Mouse (Mus musculus): ENCODE measurements at regions not wholly inside any gene's neighbourhood (a gene's known extent, or its start where the extent isn't known, plus 50 kb on each side); places are given as distances from the start of the nearest gene placed in this dataset.
A peak's percentile ranks its signal among the peaks of the same experiment; 100 is the strongest.

DNA sequence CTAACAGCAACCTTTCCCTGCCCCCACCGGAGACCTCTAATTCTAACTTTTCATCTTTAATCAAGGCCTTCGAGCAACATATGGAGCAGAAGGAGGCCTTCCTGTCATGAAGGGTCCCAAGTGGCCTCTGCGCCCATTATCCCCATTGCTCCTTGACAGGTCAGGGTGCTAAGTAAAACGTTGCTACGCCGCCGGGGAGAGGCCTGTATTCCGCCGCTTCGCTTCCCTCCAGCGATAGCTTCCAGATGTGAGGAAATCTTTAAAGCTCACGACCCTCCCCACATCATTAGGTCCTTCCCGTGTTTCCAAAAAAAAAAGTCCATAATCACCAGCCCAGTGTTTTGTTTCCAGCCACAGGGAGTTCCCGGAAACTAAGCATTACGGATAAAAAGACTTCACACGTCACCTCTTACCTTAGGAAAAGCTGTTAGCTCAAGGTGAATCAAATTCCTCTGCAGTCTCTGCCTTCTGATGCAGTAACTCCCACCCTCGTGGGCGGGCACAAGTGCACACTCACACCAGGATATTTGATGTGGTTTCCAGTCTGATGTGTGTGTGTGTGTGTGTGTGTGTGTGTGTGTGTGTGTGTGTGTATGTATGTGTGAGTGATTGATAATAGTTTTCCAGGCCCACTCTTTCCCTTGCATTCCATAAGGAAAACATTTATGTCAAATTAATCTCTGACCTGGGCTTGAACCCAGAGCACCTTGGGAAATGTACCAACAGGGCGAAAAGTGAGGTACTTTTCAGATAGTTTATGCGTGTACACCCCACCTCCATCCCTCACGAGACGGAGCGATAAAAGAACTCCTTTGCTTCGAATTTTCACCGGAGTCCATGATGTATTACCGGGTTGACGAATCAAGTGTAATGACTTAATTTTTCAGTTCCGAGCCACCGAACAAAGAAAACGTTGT is 107.5 kb downstream of the Gm45692 start:
- peak overlapping the region; percentile 29; the same call in 1 of the 2 replicates for H3K4me2 ChIP-seq (replicated peaks; ENCODE audit: low read depth, low read length)
- no peak overlapping the region; the same call in 1 of the 2 replicates for H3K9ac ChIP-seq (replicated peaks; ENCODE audit: low read depth, low read length)
- no peak overlapping the region for H3K27ac ChIP-seq (ENCODE audit: low read length)
- H3K4me1 ChIP-seq (ENCODE audit: control insufficient read depth, insufficient read depth, low read length) = 0 out of 2 replicates have a peak, but pooled peaks cover 5% of the 10 kb centered on the region
- no peaks in the 10 kb centered on the region for H3K9me3 ChIP-seq (ENCODE audit: control insufficient read depth, low read depth, low read length)
- no peaks in the 10 kb centered on the region for H3K36me3 ChIP-seq (ENCODE audit: control insufficient read depth, insufficient read depth, low read length)
- no peaks in the 10 kb centered on the region for H3K27me3 ChIP-seq (ENCODE audit: control insufficient read depth, insufficient read depth, low read length)
- no peak for ATAC-seq (ENCODE audit: insufficient number of reproducible peaks, insufficient read depth, low FRiP score, low read depth)
- 30% methylated on average over 30 of the region's 30 CpGs for WGBS
- H3K4me3 ChIP-seq (ENCODE audit: low read depth, low read length) = no peak overlapping the region

DNA sequence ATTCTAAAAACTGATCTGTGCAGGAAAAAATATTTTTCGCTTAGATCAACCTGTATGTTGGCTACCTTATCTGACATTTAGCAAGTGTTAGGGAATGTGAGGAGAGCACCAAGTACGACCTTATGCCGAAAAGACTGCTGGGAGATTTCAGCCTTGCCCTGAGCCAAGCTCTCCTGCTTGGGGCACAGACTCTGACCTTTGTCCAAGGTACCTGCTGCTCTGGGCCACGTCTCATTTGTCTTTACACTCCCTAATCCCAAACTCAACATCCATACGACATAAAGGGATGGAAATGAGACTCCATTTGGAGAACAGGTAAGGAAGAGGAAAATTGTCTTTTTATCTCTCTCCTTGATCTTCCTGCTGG is 108.2 kb downstream of the Gm45692 start:
- no peak overlapping the region for H3K4me3 ChIP-seq (ENCODE audit: low read depth, low read length)
- H3K4me2 ChIP-seq (replicated peaks; ENCODE audit: low read depth, low read length) = no peak overlapping the region
- ATAC-seq (ENCODE audit: insufficient number of reproducible peaks, insufficient read depth, low FRiP score, low read depth) = no peak
- no peak overlapping the region for H3K27ac ChIP-seq (ENCODE audit: low read length)
- H3K4me1 ChIP-seq (ENCODE audit: control insufficient read depth, insufficient read depth, low read length) = 0 out of 2 replicates have a peak, but pooled peaks cover 5% of the 10 kb centered on the region
- H3K27me3 ChIP-seq (ENCODE audit: control insufficient read depth, insufficient read depth, low read length) = no peaks in the 10 kb centered on the region
- no peaks in the 10 kb centered on the region for H3K9me3 ChIP-seq (ENCODE audit: control insufficient read depth, low read depth, low read length)
- H3K9ac ChIP-seq (replicated peaks; ENCODE audit: low read depth, low read length) = no peak overlapping the region
- no peaks in the 10 kb centered on the region for H3K36me3 ChIP-seq (ENCODE audit: control insufficient read depth, insufficient read depth, low read length)
- WGBS = 34% methylated on average over 5 of the region's 5 CpGs

DNA sequence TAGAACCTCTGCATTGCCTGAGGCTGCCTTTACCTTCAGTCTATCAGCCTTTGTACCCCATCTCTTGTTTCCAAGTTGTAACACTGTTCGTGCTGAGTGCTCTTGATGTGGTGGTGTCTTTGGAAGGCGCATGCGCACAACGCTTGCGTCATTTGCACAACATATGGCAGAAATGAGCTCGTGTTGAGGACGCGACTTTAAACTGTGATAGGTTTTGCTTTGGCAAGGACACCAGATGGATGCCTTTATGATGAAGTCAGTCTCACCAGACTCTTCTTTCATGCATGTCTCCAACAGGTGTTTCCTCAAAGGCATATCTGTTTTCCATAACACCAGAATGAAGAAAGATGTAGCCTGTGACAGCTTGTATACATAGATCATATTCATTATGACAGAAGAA is 110.2 kb downstream of the Gm45692 start:
- H3K9me3 ChIP-seq (ENCODE audit: control insufficient read depth, low read depth, low read length) = no peaks in the 10 kb centered on the region
- no peak overlapping the region for H3K4me2 ChIP-seq (replicated peaks; ENCODE audit: low read depth, low read length)
- 0 out of 2 replicates have a peak, but pooled peaks cover 5% of the 10 kb centered on the region for H3K4me1 ChIP-seq (ENCODE audit: control insufficient read depth, insufficient read depth, low read length)
- H3K27ac ChIP-seq (ENCODE audit: low read length) = no peak overlapping the region
- H3K4me3 ChIP-seq (ENCODE audit: low read depth, low read length) = no peak overlapping the region
- H3K27me3 ChIP-seq (ENCODE audit: control insufficient read depth, insufficient read depth, low read length) = no peaks in the 10 kb centered on the region
- no peak for ATAC-seq (ENCODE audit: insufficient number of reproducible peaks, insufficient read depth, low FRiP score, low read depth)
- H3K9ac ChIP-seq (replicated peaks; ENCODE audit: low read depth, low read length) = no peak overlapping the region
- no peaks in the 10 kb centered on the region for H3K36me3 ChIP-seq (ENCODE audit: control insufficient read depth, insufficient read depth, low read length)
- WGBS = 68% methylated on average over 8 of the region's 8 CpGs

DNA sequence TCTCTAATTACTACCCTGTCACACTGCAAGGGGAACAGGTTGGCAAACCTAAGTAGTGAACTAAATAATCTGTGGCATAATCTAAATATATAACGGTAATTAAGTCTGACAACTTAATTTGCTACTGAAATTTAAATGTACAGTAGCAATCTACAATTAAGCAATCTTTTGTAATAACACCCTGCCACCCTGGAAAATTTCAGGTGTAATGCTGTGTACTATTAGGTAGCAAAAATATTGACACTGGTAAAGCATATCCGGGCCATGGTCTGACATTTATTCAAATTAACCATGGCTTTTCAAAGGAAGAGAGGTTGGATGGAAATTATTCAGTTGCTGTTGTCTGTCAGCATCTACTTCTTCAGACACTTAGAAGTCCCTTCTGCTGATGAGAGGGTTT is 119.7 kb downstream of the Gm45692 start:
- Histone ChIP-seq H3K36me3 (ENCODE audit: control insufficient read depth, insufficient read depth, low read length) (no peaks in the 10 kb centered on the region), H3K4me3 (ENCODE audit: low read depth, low read length) (no peak overlapping the region), H3K4me1 (ENCODE audit: control insufficient read depth, insufficient read depth, low read length) (no peaks in the 10 kb centered on the region), H3K4me2 (replicated peaks; ENCODE audit: low read depth, low read length) (no peak overlapping the region), H3K9me3 (ENCODE audit: control insufficient read depth, low read depth, low read length) (no peaks in the 10 kb centered on the region), H3K27ac (ENCODE audit: low read length) (no peak overlapping the region), H3K27me3 (ENCODE audit: control insufficient read depth, insufficient read depth, low read length) (no peaks in the 10 kb centered on the region), H3K9ac (replicated peaks; ENCODE audit: low read depth, low read length) (no peak overlapping the region)
- 96% methylated on average over 2 of the region's 2 CpGs for WGBS
- ATAC-seq (ENCODE audit: insufficient number of reproducible peaks, insufficient read depth, low FRiP score, low read depth) = no peak

DNA sequence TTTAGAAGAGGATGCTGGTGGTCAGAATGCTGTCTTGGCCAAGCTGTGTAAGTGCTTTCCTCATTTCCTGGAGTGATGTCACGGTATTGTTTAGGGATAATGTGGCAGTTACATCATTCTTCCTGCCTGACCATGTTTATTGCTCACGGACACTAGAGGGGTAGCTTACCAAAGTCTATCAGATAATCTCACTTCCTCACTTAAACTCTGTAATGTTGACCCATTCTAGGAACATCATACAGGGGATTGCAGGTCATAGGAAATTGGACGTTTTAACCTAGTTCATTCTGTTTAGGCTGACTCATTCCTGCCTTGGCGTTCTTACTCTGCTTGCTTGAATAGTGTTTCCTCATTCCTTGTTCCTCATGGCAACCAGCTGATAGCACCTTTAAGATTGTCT is 120.3 kb downstream of the Gm45692 start:
- H3K36me3 ChIP-seq (ENCODE audit: control insufficient read depth, insufficient read depth, low read length) = no peaks in the 10 kb centered on the region
- no peaks in the 10 kb centered on the region for H3K4me1 ChIP-seq (ENCODE audit: control insufficient read depth, insufficient read depth, low read length)
- ATAC-seq (ENCODE audit: insufficient number of reproducible peaks, insufficient read depth, low FRiP score, low read depth) = peak; percentile 18; the same call in 1 of the 2 replicates
- no peak overlapping the region for H3K9ac ChIP-seq (replicated peaks; ENCODE audit: low read depth, low read length)
- H3K4me2 ChIP-seq (replicated peaks; ENCODE audit: low read depth, low read length) = no peak overlapping the region
- WGBS = 32% methylated on average over 4 of the region's 4 CpGs
- no peaks in the 10 kb centered on the region for H3K9me3 ChIP-seq (ENCODE audit: control insufficient read depth, low read depth, low read length)
- H3K4me3 ChIP-seq (ENCODE audit: low read depth, low read length) = no peak overlapping the region
- no peaks in the 10 kb centered on the region for H3K27me3 ChIP-seq (ENCODE audit: control insufficient read depth, insufficient read depth, low read length)
- H3K27ac ChIP-seq (ENCODE audit: low read length) = no peak overlapping the region

DNA sequence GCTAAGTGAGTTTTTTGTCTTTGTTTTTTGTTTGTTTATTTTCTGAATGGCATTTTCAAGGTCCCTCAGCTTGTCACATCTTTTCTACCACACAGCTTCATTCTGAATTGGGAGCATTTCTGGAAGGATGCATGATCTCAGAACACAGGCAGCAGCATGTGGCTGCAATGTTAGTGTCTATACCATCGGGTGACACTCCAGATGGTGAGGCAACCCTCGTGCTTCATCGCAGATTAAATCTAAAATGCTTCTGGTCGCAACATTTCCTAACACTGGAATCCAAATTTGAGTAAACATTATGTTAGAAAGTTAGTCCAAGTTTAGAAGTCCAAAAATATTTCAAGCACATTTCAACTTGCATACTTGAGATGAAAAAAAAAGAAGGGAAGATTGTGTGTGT is 124.4 kb downstream of the Gm45692 start:
- no peak overlapping the region for H3K9ac ChIP-seq (replicated peaks; ENCODE audit: low read depth, low read length)
- H3K4me1 ChIP-seq (ENCODE audit: control insufficient read depth, insufficient read depth, low read length) = no peaks in the 10 kb centered on the region
- 52% methylated on average over 4 of the region's 4 CpGs for WGBS
- H3K36me3 ChIP-seq (ENCODE audit: control insufficient read depth, insufficient read depth, low read length) = no peaks in the 10 kb centered on the region
- no peak for ATAC-seq (ENCODE audit: insufficient number of reproducible peaks, insufficient read depth, low FRiP score, low read depth)
- H3K9me3 ChIP-seq (ENCODE audit: control insufficient read depth, low read depth, low read length) = no peaks in the 10 kb centered on the region
- no peak overlapping the region for H3K4me2 ChIP-seq (replicated peaks; ENCODE audit: low read depth, low read length)
- no peak overlapping the region for H3K27ac ChIP-seq (ENCODE audit: low read length)
- H3K4me3 ChIP-seq (ENCODE audit: low read depth, low read length) = no peak overlapping the region
- no peaks in the 10 kb centered on the region for H3K27me3 ChIP-seq (ENCODE audit: control insufficient read depth, insufficient read depth, low read length)

DNA sequence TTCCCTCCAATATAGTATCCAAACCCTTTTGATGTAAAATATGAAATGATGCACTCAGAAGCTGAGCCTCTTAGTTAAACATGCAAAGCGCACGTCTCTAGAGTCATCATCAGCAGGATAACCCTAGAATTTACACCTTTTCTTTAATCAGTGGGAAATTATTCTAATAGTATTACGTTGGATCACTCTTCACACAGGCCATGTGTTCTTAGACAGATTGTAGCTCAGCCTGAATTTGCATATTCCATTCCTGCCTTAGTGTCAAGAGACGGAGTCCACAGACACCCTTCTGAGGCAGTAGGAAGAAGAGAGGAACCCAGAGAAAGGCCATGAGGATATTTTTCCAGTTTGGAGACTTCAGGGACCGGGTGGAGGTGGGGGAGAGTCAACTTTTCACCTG is 125.0 kb downstream of the Gm45692 start:
- H3K9ac ChIP-seq (replicated peaks; ENCODE audit: low read depth, low read length) = no peak overlapping the region
- WGBS = 82% methylated on average over 5 of the region's 5 CpGs
- H3K4me1 ChIP-seq (ENCODE audit: control insufficient read depth, insufficient read depth, low read length) = no peaks in the 10 kb centered on the region
- H3K4me3 ChIP-seq (ENCODE audit: low read depth, low read length) = no peak overlapping the region
- H3K27me3 ChIP-seq (ENCODE audit: control insufficient read depth, insufficient read depth, low read length) = no peaks in the 10 kb centered on the region
- ATAC-seq (ENCODE audit: insufficient number of reproducible peaks, insufficient read depth, low FRiP score, low read depth) = no peak
- H3K27ac ChIP-seq (ENCODE audit: low read length) = no peak overlapping the region
- H3K4me2 ChIP-seq (replicated peaks; ENCODE audit: low read depth, low read length) = no peak overlapping the region
- no peaks in the 10 kb centered on the region for H3K9me3 ChIP-seq (ENCODE audit: control insufficient read depth, low read depth, low read length)
- H3K36me3 ChIP-seq (ENCODE audit: control insufficient read depth, insufficient read depth, low read length) = no peaks in the 10 kb centered on the region

DNA sequence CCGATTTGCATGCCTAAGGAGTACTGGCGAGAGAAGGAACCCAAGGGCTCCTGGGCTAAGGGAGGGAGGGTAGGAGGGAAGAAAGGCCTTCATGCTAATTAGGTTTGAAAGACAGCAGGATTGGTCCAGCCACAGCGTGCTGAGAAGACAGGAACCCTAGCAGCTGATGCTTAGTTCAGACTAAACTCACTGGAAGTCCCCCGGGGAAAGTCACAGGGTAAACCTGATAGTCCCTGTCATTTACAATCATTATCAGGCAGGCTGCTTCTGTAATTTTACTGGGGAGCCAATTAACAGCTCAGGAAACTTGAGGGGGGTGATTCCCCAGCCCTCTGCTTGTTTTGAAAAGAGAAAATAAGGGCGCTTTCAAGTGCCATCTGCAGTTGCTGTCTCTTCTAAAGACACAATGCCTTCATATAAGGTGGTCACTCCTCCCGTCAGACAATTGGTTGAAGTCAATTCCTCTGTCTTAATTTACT is 135.9 kb downstream of the Gm45692 start:
- no peak overlapping the region for H3K4me3 ChIP-seq (ENCODE audit: low read depth, low read length)
- H3K4me1 ChIP-seq (ENCODE audit: control insufficient read depth, insufficient read depth, low read length) = no peaks in the 10 kb centered on the region
- 31% methylated on average over 6 of the region's 6 CpGs for WGBS
- no peak overlapping the region for H3K4me2 ChIP-seq (replicated peaks; ENCODE audit: low read depth, low read length)
- H3K9me3 ChIP-seq (ENCODE audit: control insufficient read depth, low read depth, low read length) = peaks cover 10% of the 10 kb centered on the region
- H3K36me3 ChIP-seq (ENCODE audit: control insufficient read depth, insufficient read depth, low read length) = no peaks in the 10 kb centered on the region
- no peak overlapping the region for H3K9ac ChIP-seq (replicated peaks; ENCODE audit: low read depth, low read length)
- H3K27ac ChIP-seq (ENCODE audit: low read length) = no peak overlapping the region
- H3K27me3 ChIP-seq (ENCODE audit: control insufficient read depth, insufficient read depth, low read length) = no peaks in the 10 kb centered on the region
- ATAC-seq (ENCODE audit: insufficient number of reproducible peaks, insufficient read depth, low FRiP score, low read depth) = no peak

Measured in stomach, embryonic 14.5 days (tissue).